Mouse (Mus musculus) left cerebral cortex, postnatal 25 days (tissue): Measurements from ENCODE around the gene Svs1. TPM values are rescaled to one million over a fixed set of nuclear protein-coding genes. Genes with fewer than 3 reads are reported as not detected.
A peak's percentile ranks its signal among the peaks of the same experiment; 100 is the strongest.
"Not testable (repeated sequence)": the region's sequence is repeated elsewhere in the genome, so short reads cannot be mapped to it uniquely, and the experiment has no call there.

Source experiments
- DNase-seq, 2 experiments: peaks; one replicate each; pipeline ENCODE4 v3.0.0; 2022; ENCODE audit warnings: low spot score in 2 of 2, mixed read lengths in 1 of 2
- intact Hi-C: fragments of 180-260 bp; cut with DNase I; formaldehyde crosslinking; loops from one replicate; pipeline ENCODE4 v1.15.1; 2025
- total RNA-seq, 2 experiments: library from RNA; stranded (reverse); gene quantifications; 2 replicates each; pipeline ENCODE4 v1.2.3; 2021

Gene Svs1
- total RNA-seq, result not detected

- no peak for DNase-seq
- intact Hi-C loops, result no loop called here
Measured at GRCm38 (mm10) chr6:48986444-48986990, at the start of gene Svs1. Gene Svs1, plus strand, starts transcription at chr6:48986861.

GRCm38 (mm10) chr6:48949596-48949995 lies 37.1 kb upstream of the Svs1 start:
- no peak for DNase-seq

GRCm38 (mm10) chr6:48950676-48951075 lies 36.0 kb upstream of the Svs1 start:
- DNase-seq, result no peak

More at GRCm38 (mm10) chr6:48949596-48949995, 37.1 kb upstream of the Svs1 start:
- intact Hi-C loops, result no loop called here

DNA sequence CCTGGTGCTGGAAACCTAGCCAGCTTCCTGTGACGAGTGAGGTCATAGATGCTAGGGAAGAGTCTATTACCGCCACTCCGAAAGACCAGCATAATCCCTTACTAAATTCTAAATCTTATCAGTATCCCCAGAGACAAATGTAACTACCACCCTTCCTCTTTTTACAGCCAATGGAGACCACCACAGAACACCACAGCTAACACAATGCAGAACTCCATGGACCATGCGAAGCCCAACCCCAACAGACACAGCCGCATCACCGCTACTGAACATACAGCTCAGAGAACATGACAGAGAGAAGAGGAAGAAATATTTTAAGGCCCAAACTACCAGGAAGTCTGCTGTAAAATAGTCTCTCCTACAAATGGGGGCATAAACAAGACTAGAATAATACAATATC lies 35.0 kb upstream of the Svs1 start:
- no peak for DNase-seq
- intact Hi-C loops, result loop anchor here (10.0 kb wide), 1 partner anchor 367 kb away; the partner anchor contains the start of gene Gm45021

More at GRCm38 (mm10) chr6:48950676-48951075, 36.0 kb upstream of the Svs1 start:
- intact Hi-C loops, result loop anchor here (10.0 kb wide), 1 partner anchor 366 kb away; the partner anchor contains the start of gene Gm45021

DNA sequence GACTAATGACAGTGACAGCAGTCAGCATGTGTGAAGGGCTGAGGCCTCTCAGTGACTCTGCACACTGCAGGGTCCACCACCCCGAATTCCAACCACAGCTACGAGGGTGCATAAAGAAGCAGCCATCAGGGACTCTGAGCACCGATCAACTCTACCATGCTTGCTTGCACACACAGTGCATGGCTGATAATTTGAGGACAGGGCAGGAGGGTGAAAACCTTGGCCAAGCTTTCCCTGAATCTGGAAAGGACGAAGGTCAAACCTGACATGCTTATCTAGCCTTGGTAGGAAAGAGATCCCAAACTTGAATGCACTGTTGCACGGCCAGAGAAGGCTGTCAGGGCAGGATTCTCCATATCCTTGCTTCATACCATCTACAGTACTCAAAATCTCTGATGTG lies 33.4 kb upstream of the Svs1 start:
- intact Hi-C loops, result loop anchor here (10.0 kb wide), 1 partner anchor 368 kb away; the partner anchor contains the start of gene Gm45021
- no peak for DNase-seq

DNA sequence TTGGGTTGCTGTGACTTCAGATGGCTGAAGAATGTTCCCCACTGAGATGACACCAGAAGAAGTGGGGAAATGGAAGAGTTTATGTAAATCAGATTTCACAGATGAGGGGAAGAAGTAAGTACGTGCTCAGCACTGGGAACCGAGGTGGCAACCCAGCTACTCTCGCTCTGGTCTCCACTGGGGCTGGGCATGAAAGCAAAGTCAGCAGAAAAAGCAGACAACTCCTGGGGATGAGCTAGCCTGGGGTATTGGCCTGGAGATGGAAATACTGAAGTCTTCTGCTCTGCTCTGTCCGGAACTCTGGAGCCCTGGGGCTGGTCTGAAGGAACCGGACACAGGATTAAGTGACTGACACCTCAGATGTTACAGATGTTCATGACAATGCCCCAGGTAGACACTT lies 32.5 kb upstream of the Svs1 start:
- no peak for DNase-seq
- intact Hi-C loops, result loop anchor here (10.0 kb wide), 1 partner anchor 369 kb away; the partner anchor contains the start of gene Gm45021

- peak; percentile 35 to 45 for DNase-seq
- intact Hi-C loops, result loop anchor here (5.0 to 10.0 kb wide), 3 partner anchors 93 to 370 kb away; partner anchors contain the start of genes Gimap8 and Gm45021
Measured at GRCm38 (mm10) chr6:48954946-48955345, 31.7 kb upstream of the Svs1 start.

DNA sequence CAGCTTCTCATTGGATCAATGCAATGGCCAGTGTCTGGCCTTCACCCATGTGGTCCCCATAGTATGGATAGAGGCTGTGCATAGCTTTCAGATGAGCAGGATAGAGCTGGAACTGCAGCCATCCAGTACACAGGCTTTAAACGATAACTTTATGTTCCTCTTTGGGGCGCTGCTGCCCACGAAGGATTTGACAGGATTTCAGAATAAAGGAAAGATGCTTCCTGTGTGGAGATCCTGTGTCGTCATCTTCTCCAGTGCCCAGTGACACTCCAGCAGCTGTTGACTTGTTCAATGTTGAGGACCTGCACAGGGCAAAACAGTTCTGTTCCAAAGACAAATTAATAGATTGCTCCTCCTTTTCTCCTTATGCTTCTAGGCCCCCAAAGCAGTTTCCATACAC lies 29.9 kb upstream of the Svs1 start:
- intact Hi-C loops, result loop anchor here (5.0 to 10.0 kb wide), 3 partner anchors 94 to 372 kb away; partner anchors contain the start of genes Gimap8 and Gm45021
- DNase-seq, result no peak

DNA sequence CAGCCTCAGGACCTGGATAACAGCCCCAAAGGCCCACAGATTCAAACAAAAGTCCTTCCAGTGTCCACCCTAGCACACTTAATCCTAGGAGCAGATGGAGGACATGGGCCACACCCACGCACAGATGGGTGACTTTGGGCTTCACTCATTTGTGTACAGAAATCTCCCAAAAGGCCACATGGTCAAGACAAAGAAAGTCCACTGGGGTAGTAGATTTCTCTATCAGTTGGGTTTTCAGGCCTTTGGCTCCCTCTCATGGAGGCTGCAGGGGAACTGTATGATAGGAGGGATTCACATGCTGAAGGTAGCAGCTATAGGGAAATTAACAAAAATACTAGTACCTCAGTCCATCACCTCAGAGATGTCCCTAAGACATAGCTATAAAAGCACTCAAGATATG lies 28.6 kb upstream of the Svs1 start:
- peak; percentile 6 to 39 for DNase-seq
- intact Hi-C loops, result loop anchor here (2.0 to 10.0 kb wide), 4 partner anchors 96 to 373 kb away; partner anchors contain the start of genes Gimap8 and Gm45021

GRCm38 (mm10) chr6:48959151-48959550 lies 27.5 kb upstream of the Svs1 start:
- peak in 1 of 2 experiments; percentile 7 for DNase-seq
- intact Hi-C loops, result loop anchor here (2.0 to 10.0 kb wide), 4 partner anchors 97 to 374 kb away; partner anchors contain the start of genes Gimap8 and Gm45021

DNA sequence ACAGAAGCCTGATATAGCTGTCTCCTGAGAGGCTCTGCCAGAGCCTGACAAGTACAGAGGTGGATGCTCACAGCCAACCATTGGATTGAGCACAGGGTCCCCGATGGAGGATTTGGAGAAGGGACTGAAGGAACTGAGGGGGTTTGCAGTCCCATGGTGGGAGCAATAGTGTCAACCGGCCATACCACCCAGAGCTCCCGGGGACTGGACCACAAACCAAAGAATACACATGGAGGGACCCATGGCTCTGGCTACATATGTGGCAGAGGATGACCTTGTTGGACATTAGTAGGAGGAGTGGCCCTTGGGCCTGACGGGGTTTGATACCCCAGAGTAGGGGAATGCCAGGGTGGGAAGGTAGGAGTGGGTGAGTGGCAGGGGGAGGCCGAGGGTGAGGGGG lies 20.0 kb upstream of the Svs1 start:
- DNase-seq, intact Hi-C loops: not testable (repeated sequence)

DNA sequence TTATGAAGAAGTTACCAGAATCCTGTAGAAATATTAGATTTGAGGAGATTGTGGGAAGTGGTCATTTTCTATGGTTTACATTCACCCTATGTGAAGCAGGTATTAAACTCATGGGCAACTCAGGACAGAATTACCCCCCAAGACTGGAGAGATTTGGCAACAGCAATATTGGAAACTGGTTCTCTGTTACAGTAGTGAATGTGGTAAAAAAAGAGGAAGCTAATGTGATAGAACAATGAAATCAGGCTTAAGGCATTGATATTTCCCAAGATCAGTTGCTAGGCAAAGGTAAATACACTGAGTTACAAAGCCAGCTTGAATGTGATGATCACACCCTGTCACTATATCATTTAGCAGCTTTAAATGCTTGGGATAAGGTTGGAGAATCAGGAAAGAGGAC lies 18.8 kb upstream of the Svs1 start:
- no peak for DNase-seq
- intact Hi-C loops, result no loop called here

- intact Hi-C loops, result no loop called here
Measured at GRCm38 (mm10) chr6:48974663-48975062, 12.0 kb upstream of the Svs1 start, which contains the start of gene Doxl2. Gene Doxl2, plus strand, starts transcription at chr6:48974963.

DNA sequence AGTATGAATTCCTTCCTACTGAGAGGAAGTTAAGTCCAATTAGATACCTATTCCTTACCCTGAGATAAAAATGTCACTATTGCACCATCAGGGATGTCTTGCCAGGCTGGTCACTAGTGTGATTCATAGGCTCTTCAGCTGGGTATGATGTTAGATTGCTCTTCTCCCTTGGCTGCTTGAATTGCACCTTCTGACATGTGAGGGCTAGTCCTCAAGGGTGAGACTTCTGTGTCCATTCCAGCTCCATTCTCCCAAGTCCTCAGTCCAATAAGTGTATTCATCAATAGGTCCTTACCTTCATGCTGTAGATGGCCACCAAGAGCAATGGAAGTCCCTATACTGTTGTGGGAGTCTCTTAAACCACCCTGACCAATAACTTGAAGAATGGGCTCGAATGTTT lies 7.0 kb upstream of the Svs1 start:
- DNase-seq, result no peak
- intact Hi-C loops, result no loop called here

More at GRCm38 (mm10) chr6:48974663-48975062, 12.0 kb upstream of the Svs1 start, which contains the start of gene Doxl2:
- DNase-seq, result no peak

DNA sequence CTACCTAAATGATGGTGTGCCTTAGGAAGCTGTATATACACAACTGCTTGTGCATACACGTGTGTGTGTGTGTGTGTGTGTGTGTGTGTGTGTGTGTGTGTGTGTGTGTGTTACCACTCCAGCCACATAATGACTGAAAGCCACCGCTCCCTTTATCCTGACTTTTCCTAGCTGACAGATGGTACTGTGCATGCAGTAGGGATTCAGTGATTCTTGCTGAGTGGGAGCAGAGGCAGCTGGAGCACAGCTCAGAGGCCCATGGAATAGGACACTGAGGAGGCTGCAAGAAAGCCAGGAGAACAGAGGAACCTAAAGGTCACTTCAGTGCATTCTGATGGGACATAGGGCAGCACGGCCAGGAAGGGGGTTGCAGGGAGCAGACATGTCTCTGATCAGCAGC lies 4.4 kb upstream of the Svs1 start:
- peak; percentile 18 to 59 for DNase-seq
- intact Hi-C loops, result no loop called here

DNA sequence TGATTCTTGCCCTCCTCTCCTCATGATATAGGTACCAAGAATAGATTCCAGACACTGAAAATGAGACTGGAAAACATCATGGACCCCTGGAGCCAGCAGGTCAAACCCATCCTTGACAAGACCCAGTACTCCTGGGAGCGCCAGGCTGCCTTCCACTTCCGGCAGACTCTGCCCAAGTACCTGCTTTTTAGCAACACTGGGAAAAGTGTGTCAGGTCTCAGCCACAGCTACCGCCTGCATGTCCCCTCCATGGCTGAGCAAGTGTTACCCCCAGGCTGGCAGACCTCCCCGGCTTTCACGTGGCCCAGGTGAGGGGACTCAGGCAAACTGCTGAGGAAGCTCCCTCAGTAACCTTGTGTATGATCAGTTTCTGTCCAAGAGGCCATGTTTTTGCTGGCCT lies 3.3 kb downstream of the Svs1 start:
- DNase-seq, result no peak

DNA sequence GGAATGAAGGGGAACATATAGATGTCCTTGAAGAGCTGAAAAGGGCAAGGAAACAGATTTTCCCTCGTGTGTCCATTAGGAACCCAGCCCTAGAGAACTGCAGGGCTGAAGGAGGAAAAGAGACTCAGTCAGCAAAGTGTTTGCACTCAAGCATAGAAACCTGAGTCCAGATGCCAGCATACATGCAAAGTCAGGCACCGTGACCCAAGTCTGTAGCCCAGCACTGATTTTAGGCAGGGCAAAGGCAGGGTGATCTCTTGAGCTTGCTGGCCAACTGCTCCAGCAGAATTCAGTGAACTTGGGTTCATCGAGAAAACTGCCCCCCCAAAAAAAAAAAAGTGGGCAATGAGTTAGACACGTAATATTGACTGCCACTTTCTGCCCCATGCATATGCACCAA lies 5.3 kb downstream of the Svs1 start:
- intact Hi-C loops, result no loop called here

More for the DNA sequence above, 3.3 kb downstream of the Svs1 start:
- intact Hi-C loops, result no loop called here

GRCm38 (mm10) chr6:48998186-48998585 lies 11.5 kb downstream of the Svs1 start:
- DNase-seq, result no peak

More for the DNA sequence above, 5.3 kb downstream of the Svs1 start:
- DNase-seq, result no peak

DNA sequence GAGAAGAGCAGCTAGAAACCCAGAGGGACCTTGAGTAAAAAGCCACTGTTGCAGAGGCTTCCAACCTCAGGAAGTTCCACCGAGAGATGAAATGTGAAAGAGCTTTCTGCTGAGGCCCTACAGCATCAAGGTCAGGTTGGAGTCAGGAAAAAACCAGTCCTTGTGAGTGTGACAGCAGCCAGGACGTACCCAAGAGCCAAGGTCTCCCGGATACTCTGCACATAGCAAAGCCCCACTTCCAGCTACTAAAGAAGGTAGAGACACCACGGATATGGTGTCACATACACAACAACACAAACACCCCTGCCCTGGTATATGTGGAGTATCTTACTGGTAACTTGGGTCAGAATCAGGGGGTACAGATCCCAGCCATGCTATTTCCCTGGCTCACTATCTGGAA lies 12.1 kb downstream of the Svs1 start:
- intact Hi-C loops, result no loop called here
- no peak for DNase-seq

More at GRCm38 (mm10) chr6:48998186-48998585, 11.5 kb downstream of the Svs1 start:
- intact Hi-C loops, result no loop called here

DNA sequence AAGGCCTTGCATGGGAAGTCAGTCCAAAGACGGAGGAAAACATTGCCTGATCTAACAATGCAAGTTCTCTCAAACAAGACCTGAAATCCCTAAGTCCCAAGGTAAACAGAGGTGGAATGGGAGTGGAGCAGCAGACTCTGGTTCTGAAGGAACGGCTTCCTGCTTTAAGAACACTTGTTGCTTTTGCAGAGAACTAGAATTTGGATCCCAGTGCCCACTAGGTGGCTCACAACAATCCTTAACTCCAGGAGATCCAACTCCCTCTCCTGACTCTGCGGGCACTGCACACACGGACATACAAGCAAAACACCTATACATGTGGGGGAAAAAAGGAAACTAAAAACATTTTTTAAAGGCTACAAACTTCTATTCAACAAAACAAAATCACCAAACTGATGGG lies 16.7 kb downstream of the Svs1 start:
- DNase-seq, result peak in 1 of 2 experiments; percentile 31
- intact Hi-C loops, result loop anchor here (10.0 kb wide), 1 partner anchor 391 kb away; the partner anchor contains the start of gene Stk31

DNA sequence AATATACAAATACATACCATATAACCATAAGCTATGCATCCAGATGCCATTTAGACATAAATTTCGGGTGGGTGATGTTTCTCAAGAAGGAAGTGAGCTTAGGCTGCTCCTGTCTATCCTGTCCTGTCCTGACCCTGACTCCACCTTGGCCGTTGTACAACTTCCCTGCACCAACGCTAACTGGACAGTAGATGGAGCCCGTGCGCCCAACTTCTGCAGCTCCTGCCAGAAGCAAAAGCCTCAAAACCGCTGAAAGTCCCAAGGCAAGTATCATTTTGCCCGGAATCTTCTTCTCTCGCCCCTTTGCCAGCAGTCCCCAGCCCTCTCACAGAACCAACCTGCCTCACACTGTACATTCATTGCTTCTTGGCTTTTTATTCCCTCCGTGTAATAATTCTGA lies 21.3 kb downstream of the Svs1 start:
- peak; percentile 67 to 75 for DNase-seq
- intact Hi-C loops, result loop anchor here (10.0 kb wide), 1 partner anchor 387 kb away; the partner anchor contains the start of gene Stk31
